Mouse (Mus musculus) CH12.LX (cell line): ENCODE results near the gene Entpd8.

Experiments
- CHD2 ChIP-seq: IDR thresholded peaks from 2 replicates; pipeline ENCODE4 v1.6.1; 2011; ENCODE audit warnings: low read length, improper control_type of control experiment
- CTCF ChIP-seq, 2 experiments: IDR thresholded peaks in 1 of 2; conservative IDR thresholded peaks in 1 of 2; 2 replicates each; pipeline ENCODE4 v1.5.1; 2011 to 2012; ENCODE audit warnings: low read depth in 2 of 2, low read length in 2 of 2, improper control_type of control experiment in 1 of 2, inconsistent platforms in 1 of 2, mild to moderate bottlenecking in 1 of 2, moderate library complexity in 1 of 2
- E2F4 ChIP-seq: IDR thresholded peaks from 2 replicates; pipeline ENCODE4 v1.6.1; 2011; ENCODE audit warnings: low read depth, low read length, improper control_type of control experiment; ENCODE audit not compliant: insufficient replicate concordance
- EP300 ChIP-seq: IDR thresholded peaks from 2 replicates; pipeline ENCODE4 v1.6.1; 2011; ENCODE audit warnings: low read length, improper control_type of control experiment
- GABPA ChIP-seq: IDR thresholded peaks from 2 replicates; pipeline ENCODE4 v1.6.1; 2012; ENCODE audit warnings: low read depth, low read length, improper control_type of control experiment, inconsistent platforms; ENCODE audit not compliant: insufficient replicate concordance
- MAZ ChIP-seq: IDR thresholded peaks from 2 replicates; pipeline ENCODE4 v1.6.1; 2012; ENCODE audit warnings: low read depth, mild to moderate bottlenecking, inconsistent platforms, low read length, improper control_type of control experiment, moderate library complexity
- MXI1 ChIP-seq: IDR thresholded peaks from 2 replicates; pipeline ENCODE4 v1.6.1; 2011; ENCODE audit warnings: mild to moderate bottlenecking, low read depth, low read length, improper control_type of control experiment
- MYC ChIP-seq: IDR thresholded peaks from 2 replicates; pipeline ENCODE4 v1.6.1; 2011; ENCODE audit warnings: low read depth, mild to moderate bottlenecking, improper control_type of control experiment, low read length
- NELFE ChIP-seq: IDR thresholded peaks from 2 replicates; pipeline ENCODE4 v1.6.1; 2011; ENCODE audit warnings: low read depth, low read length, improper control_type of control experiment
- POLR2A ChIP-seq: IDR thresholded peaks from 2 replicates; pipeline ENCODE4 v1.6.1; 2011; ENCODE audit warnings: low read depth, mild to moderate bottlenecking, improper control_type of control experiment, low read length
- POLR2AphosphoS2 ChIP-seq: IDR thresholded peaks from 2 replicates; pipeline ENCODE4 v1.6.1; 2011; ENCODE audit warnings: low read depth, low read length, improper control_type of control experiment
- USF1 ChIP-seq: IDR thresholded peaks from 2 replicates; pipeline ENCODE4 v1.6.1; 2014; ENCODE audit warnings: low read depth, mild to moderate bottlenecking, inconsistent platforms, low read length, improper control_type of control experiment
- USF2 ChIP-seq: conservative IDR thresholded peaks from 2 replicates; pipeline ENCODE4 v1.6.1; 2011; ENCODE audit warnings: low read depth, low read length, improper control_type of control experiment
- ZNF384 ChIP-seq: IDR thresholded peaks from 2 replicates; pipeline ENCODE4 v1.6.1; 2012; ENCODE audit warnings: low read depth, low read length, improper control_type of control experiment, inconsistent platforms

DNA sequence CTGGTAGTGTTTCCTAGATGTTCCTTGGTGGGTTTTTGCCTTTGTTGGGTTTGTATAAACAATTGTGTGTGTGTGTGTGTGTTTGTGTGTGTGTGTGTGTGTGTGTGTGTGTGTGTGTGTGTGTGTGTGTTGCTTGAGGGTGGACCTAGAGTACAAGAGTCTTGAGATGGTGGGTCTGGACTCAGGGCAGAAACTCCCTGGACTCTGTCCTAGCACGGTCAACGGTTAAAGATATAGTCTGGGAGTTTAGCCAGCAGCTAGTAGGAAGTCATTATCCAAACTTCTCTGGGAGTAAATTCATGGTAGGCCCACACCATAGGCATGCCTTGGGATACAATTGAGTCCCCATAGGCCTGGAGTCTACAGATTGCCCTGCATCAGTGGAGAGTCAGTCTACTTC is 7.7 kb downstream of the Entpd8 start:
- no peak for TF ChIP-seq POLR2A
- no peak for TF ChIP-seq CTCF (conservative IDR thresholded peaks at IDR 0.05 in 1 of 2, IDR thresholded peaks at IDR 0.05 in 1 of 2; ENCODE audit: low read depth in 2 of 2, low read length in 2 of 2)
- no peak for TF ChIP-seq USF2
- no peak for TF ChIP-seq EP300
- TF ChIP-seq NELFE: no peak
- no peak for TF ChIP-seq MYC
- no peak for TF ChIP-seq MAZ
- TF ChIP-seq USF1: no peak
- no peak for TF ChIP-seq CHD2
- TF ChIP-seq GABPA: no peak
- TF ChIP-seq E2F4: no peak
- no peak for TF ChIP-seq MXI1
- TF ChIP-seq POLR2AphosphoS2: no peak
- TF ChIP-seq ZNF384: no peak
